Mouse (Mus musculus): Measurements from ENCODE around the gene Pgc.

- peak; percentile 37; the same call in 1 of the 2 replicates for TF ChIP-seq CTCF (IDR thresholded peaks at IDR 0.05; ENCODE audit: extremely low read depth, insufficient read depth, insufficient read length, insufficient replicate concordance)
- no peak for TF ChIP-seq POLR2A (IDR thresholded peaks at IDR 0.05; ENCODE audit: low read depth, low read length)
These were observed 16.5 kb downstream of the Pgc start for GRCm38 (mm10) chr17:47742991-47743734.

Data from spleen, adult 2 months (tissue).